Mouse (Mus musculus) stomach, postnatal 0 days (tissue): ENCODE results near the gene Slc36a4. TPM values are rescaled to one million over a fixed set of nuclear protein-coding genes. Genes with fewer than 3 reads are reported as not detected.

Experiments
- ATAC-seq: fragments of 200-750 bp; cut with Nextera tagmentation; 2 replicates; pipeline ENCODE4 v1.8.0; 2017; ENCODE audit not compliant: low FRiP score, low TSS enrichment
- DNase-seq: peaks from one replicate; pipeline ENCODE4 v3.0.0-alpha.2; 2016; ENCODE audit warnings: low spot score
- H3K27ac ChIP-seq: fragments of 300-500 bp; sonication (generic); replicated peaks from 2 replicates; pipeline ENCODE4 v1.5.1; 2014; ENCODE audit warnings: mild to moderate bottlenecking, control low read depth
- H3K27me3 ChIP-seq: fragments of 300-500 bp; sonication (generic); 2 replicates; pipeline ENCODE4 v1.6.1; 2014; ENCODE audit warnings: low read length; ENCODE audit not compliant: control insufficient read depth, insufficient read depth
- H3K36me3 ChIP-seq: fragments of 300-500 bp; sonication (generic); 2 replicates; pipeline ENCODE4 v1.6.1; 2014; ENCODE audit warnings: low read length, mixed read lengths; ENCODE audit not compliant: control insufficient read depth, insufficient read depth
- H3K4me1 ChIP-seq: fragments of 300-500 bp; sonication (generic); replicated peaks from 2 replicates; pipeline ENCODE4 v1.6.1; 2014; ENCODE audit warnings: antibody characterized with exemption; ENCODE audit not compliant: control insufficient read depth, insufficient read depth
- H3K4me2 ChIP-seq: fragments of 300-500 bp; sonication (generic); replicated peaks from 2 replicates; pipeline ENCODE4 v1.6.1; 2014; ENCODE audit warnings: low read depth, mild to moderate bottlenecking, control low read depth, moderate library complexity
- H3K4me3 ChIP-seq: fragments of 300-500 bp; sonication (generic); 2 replicates; pipeline ENCODE4 v1.5.1; 2014; ENCODE audit warnings: low read depth, low read length, control low read depth
- H3K9ac ChIP-seq: fragments of 300-500 bp; sonication (generic); 2 replicates; pipeline ENCODE4 v1.6.1; 2014; ENCODE audit warnings: mild to moderate bottlenecking, low read length, control low read depth, mixed read lengths
- H3K9me3 ChIP-seq: fragments of 300-500 bp; sonication (generic); 2 replicates; pipeline ENCODE4 v1.6.1; 2016; ENCODE audit warnings: low read length; ENCODE audit not compliant: control insufficient read depth
- CTCF ChIP-seq: IDR thresholded peaks from 2 replicates; pipeline ENCODE4 v1.5.1; 2016; ENCODE audit warnings: antibody characterized with exemption, low read depth, mild to moderate bottlenecking, moderate library complexity
- EP300 ChIP-seq: optimal IDR thresholded peaks from 2 replicates; pipeline ENCODE3; 2016; ENCODE audit warnings: antibody characterized with exemption
- WGBS: fragments of 180-500 bp; shearing (Covaris S2); extraction: QIAGEN DNeasy Blood & Tissue Kit; methylation state at CpG from one replicate; pipeline ENCODE4 v1.1.7; 2014; 5-methylcytosine and 5-hydroxymethylcytosine counted together
- polyA plus RNA-seq: library from polyadenylated mRNA; unstranded; fragments of >200 nt; fragmentation: Nextera tagmentation; extraction: Ambion mirVana; gene quantifications from 2 replicates; pipeline ENCODE4 v1.2.1, GENCODE M21; 2015

Slc36a4 gene
- polyA plus RNA-seq, 1 experiment from 2014 or later, result 6.3 TPM

DNA sequence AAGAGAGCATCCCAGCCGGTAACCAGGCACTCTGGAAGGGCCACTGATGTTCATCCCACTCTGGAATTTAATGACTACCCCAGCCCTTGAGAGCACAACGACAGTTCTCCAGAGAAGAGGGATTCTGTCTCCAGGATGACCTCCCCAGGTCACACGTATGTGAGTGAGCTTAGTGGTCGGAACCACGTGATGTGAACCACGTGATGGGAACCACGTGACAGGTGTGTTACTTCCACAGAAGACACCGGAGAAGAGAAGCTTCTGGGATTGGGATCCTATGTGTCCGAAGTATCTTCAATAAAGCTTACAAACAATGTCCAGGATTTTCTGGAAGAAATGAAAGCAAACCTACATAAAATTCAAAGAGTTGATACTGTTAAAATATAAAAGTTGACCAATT lies 82.5 kb downstream of the Slc36a4 start:
- no peaks in the 10 kb centered on the region for H3K9me3 ChIP-seq
- DNase-seq, result no peak
- no peak for TF ChIP-seq EP300
- no peak for TF ChIP-seq CTCF
- no peak overlapping the region for H3K27ac ChIP-seq
- H3K36me3 ChIP-seq, result no peaks in the 10 kb centered on the region
- no peaks in the 10 kb centered on the region for H3K4me1 ChIP-seq
- H3K4me3 ChIP-seq, result no peak overlapping the region
- no peak overlapping the region for H3K9ac ChIP-seq
- WGBS, result 80% methylated on average over 9 of the region's 9 CpGs
- H3K4me2 ChIP-seq, result no peak overlapping the region
- no peaks in the 10 kb centered on the region for H3K27me3 ChIP-seq
- no peak for ATAC-seq

Other genes with a start within 250 kb of the Slc36a4 start
- gene Smco4, start 216.3 kb upstream of the Slc36a4 start, polyA plus RNA-seq, result 1.4 and 1.9 TPM in 2 replicates
- 0.05 and 0.11 TPM in 2 replicates for gene Deup1, start 81.8 kb upstream of the Slc36a4 start, polyA plus RNA-seq
- not detected in 2 replicates for gene Mtnr1b, start 164.8 kb downstream of the Slc36a4 start, polyA plus RNA-seq